Mouse (Mus musculus): ENCODE data around the gene Myh10. TPM values are rescaled to one million over a fixed set of nuclear protein-coding genes. Genes with fewer than 3 reads are reported as not detected.

Myh10 gene
- polyA plus RNA-seq, 1 experiment = 189 TPM

DNA sequence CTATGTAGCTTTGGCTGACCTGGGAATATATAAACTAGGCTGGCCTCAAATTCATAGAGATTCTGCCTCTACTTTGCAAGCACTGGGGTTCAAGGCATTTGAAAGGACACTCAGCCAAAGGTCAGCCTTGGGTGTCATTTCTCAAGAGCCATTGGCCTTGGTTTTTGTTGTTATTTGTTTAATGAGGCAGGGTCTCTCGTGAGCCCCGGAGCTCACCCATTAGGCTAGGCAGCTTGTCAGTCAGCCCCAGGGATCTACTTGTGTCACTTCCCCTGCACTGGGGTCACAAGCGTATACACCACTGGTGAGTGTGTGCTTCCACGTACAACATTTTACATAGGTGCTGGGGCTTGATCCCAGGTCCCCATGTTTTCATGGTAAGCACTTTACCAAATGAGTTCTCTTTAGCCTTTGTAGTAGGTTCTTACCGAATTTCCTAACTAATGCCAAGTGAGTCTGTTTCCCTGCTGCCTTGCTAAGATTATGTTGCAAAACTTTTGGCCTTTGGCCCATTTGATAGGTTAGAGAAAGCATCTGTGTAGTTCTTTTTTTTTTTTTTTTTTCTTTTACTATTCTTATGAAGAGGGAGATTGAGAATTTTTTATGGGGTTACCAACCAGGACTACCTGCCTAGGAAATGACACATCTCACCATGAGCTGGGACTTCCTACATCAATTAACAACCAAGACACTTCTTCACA lies 18.9 kb upstream of the Myh10 start:
- TF ChIP-seq CTCF (IDR thresholded peaks at IDR 0.05; ENCODE audit: borderline replicate concordance, extremely low read depth, insufficient read depth, insufficient read length) (no peak), POLR2A (IDR thresholded peaks at IDR 0.05; ENCODE audit: borderline replicate concordance, extremely low read depth, insufficient read depth, insufficient read length, poor library complexity, severe bottlenecking) (no peak)
- DNase-seq (ENCODE audit: low read depth) = no peak

DNA sequence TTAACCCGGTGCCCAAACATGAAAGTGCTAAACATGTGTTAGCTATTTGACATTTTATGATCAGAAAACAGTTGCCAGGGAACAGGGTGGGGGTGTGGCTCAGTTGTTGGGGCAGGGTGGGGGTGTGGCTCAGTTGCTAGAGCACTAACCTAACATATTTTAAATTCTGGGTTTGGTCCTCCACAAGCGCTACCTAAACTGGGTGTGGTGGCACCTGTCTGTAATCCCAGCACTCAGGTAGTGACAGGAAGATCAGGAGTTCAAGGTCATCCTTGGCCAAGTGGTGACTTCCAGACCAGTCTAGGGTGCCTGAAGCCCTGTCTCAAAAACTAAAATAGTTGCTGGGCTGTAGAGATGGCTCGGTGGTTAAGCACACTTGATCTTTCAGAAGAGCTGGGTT lies 17.3 kb upstream of the Myh10 start:
- TF ChIP-seq POLR2A (IDR thresholded peaks at IDR 0.05; ENCODE audit: borderline replicate concordance, extremely low read depth, insufficient read depth, insufficient read length, poor library complexity, severe bottlenecking) = no peak
- TF ChIP-seq CTCF (IDR thresholded peaks at IDR 0.05; ENCODE audit: borderline replicate concordance, extremely low read depth, insufficient read depth, insufficient read length) = no peak
- DNase-seq (ENCODE audit: low read depth) = no peak

DNA sequence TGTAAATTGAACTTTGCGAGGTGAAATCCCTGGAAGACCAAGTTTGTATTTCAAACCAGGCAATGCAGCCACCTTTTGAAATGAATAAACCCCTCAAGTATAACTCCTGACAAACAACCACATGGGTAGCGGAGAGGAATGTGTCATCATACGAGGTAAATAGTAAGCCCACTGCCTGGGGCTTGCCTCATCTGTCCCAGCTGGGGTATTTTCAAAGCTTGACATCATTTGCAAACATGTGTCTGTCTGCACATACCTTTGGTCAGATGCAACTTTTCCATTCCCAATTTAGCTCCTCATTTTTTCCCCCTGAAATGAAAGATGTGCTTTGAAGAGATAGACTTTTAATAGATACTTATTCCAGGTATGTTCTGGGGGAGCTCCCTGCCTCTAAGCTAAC lies 16.7 kb upstream of the Myh10 start:
- TF ChIP-seq CTCF (IDR thresholded peaks at IDR 0.05; ENCODE audit: borderline replicate concordance, extremely low read depth, insufficient read depth, insufficient read length) (no peak), POLR2A (IDR thresholded peaks at IDR 0.05; ENCODE audit: borderline replicate concordance, extremely low read depth, insufficient read depth, insufficient read length, poor library complexity, severe bottlenecking) (no peak)
- no peak for DNase-seq (ENCODE audit: low read depth)

DNA sequence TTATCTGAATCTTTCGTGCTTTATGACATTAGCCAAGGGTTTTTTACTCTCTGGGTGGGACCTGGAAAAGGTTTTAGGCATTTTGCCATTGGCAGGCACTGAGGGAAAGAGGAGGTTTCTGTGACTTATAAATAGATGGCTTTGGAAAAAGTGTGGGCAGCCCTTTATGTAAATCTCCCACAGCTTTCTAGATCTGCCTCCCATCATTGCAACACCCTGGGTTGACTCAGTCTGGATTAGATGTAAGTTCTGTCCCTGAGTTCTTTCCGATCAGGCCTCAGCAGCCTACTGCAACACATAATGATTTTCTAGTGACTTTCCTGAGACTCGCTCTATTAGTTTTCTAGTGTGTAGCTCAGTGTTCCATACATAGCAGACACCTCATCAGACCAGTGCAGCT lies 16.1 kb upstream of the Myh10 start:
- no peak for TF ChIP-seq CTCF (IDR thresholded peaks at IDR 0.05; ENCODE audit: borderline replicate concordance, extremely low read depth, insufficient read depth, insufficient read length)
- no peak for TF ChIP-seq POLR2A (IDR thresholded peaks at IDR 0.05; ENCODE audit: borderline replicate concordance, extremely low read depth, insufficient read depth, insufficient read length, poor library complexity, severe bottlenecking)
- DNase-seq (ENCODE audit: low read depth) = no peak

DNA sequence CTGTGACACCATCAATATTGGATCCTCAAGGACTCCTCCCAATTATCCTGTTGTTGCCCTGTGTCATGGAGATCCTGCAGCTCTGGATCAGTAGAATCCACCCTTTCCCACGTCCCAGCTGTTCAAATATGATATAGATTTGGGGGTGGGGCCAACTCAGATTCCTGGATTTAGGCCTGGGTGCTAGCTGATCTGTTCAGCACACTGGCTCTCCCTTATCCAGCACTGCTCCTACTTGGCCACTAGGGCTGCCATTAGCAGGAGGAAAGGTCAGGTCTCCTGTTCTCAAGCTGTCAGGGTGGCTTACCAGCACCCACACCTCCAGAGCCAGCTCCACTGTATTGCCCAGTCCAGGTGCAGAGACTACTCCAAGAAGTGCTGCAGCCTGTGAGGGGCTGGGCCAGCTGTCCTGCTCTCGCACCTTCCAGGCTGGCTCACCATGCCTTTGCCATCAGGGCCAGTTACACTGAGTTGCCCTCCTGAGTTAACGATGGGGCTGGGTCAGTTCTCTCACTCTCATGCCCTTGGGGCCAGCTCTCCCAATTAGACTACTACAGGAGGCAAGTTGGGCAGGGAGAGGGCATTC lies 10.0 kb upstream of the Myh10 start:
- TF ChIP-seq CTCF (IDR thresholded peaks at IDR 0.05; ENCODE audit: borderline replicate concordance, extremely low read depth, insufficient read depth, insufficient read length) (peak; percentile 36; the same call in 1 of the 2 replicates), POLR2A (IDR thresholded peaks at IDR 0.05; ENCODE audit: borderline replicate concordance, extremely low read depth, insufficient read depth, insufficient read length, poor library complexity, severe bottlenecking) (no peak)
- DNase-seq (ENCODE audit: low read depth) = no peak

DNA sequence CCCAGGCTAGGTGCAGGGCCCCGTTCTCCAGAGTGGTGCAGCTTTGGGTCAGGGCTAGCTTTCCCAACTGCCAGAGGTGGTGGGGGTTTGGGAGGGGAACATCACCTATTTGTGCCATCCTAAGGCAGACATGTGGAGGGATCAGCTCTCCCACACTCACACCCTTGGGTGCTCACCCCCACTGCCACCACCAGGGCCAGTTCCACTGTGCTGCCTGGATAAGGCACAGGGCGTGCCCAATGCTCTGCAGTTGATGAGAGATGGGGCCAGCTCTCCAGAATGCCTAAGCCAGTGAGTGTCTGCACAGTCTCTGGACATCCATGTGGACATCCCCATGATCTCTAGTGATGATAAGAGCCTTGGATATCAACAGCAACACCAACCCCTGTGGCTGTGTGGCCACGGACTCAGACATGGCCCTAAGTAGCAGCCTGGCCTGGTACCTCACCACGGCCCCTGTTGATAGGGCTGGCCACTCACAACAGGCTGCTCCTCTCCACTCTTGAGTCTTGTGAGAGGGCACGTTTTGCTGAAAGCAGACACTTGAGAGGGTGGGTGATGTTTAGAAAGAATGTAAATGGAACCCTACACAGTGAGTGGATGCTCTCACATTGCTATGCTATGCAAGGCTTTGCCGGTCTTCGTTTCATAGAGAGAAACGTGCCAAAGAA lies 9.1 kb upstream of the Myh10 start:
- DNase-seq (ENCODE audit: low read depth) = no peak

DNA sequence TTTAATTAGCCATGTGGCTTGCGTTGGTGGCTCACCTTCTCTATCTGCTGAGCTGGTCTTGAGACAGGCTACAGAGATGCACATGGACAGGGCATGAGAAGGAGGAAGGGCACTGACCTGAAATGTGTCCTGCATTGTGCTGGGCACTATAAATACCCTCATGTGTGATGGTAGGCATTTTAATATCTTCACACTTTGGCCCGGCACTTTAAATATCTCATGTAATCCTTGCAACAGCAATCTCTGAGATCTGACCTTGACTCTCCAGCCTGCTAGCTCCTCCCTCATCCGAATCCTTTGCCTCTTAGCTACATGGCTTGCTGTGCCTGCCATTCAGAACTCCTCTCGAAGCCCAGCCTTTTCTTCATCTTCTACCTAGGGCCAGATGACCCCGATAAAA lies 5.4 kb upstream of the Myh10 start:
- DNase-seq (ENCODE audit: low read depth) = no peak
- TF ChIP-seq POLR2A (IDR thresholded peaks at IDR 0.05; ENCODE audit: borderline replicate concordance, extremely low read depth, insufficient read depth, insufficient read length, poor library complexity, severe bottlenecking) (no peak), CTCF (IDR thresholded peaks at IDR 0.05; ENCODE audit: borderline replicate concordance, extremely low read depth, insufficient read depth, insufficient read length) (no peak)

More for the DNA sequence above, 9.1 kb upstream of the Myh10 start:
- TF ChIP-seq POLR2A (IDR thresholded peaks at IDR 0.05; ENCODE audit: borderline replicate concordance, extremely low read depth, insufficient read depth, insufficient read length, poor library complexity, severe bottlenecking) (no peak), CTCF (IDR thresholded peaks at IDR 0.05; ENCODE audit: borderline replicate concordance, extremely low read depth, insufficient read depth, insufficient read length) (no peak)

DNA sequence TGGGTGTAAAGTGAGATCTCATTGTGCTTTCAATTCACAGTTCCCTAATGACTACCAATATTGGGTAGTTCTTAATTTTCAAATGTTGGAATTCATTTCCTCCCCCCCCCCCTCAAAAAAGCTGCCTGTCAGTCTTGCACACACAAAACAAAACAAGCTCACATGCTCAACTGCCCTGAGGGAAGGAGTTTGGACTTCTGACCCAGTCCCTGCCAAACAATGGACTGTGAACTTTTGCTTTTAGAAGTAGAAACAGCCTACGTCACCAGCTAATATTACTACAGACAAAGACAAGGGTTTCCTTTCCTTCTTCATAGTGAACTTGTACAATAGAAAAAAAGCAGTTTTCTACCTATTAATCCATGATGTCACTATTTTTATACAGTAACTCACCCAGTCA lies 2.1 kb upstream of the Myh10 start:
- no peak for DNase-seq (ENCODE audit: low read depth)
- TF ChIP-seq POLR2A (IDR thresholded peaks at IDR 0.05; ENCODE audit: borderline replicate concordance, extremely low read depth, insufficient read depth, insufficient read length, poor library complexity, severe bottlenecking) (no peak), CTCF (IDR thresholded peaks at IDR 0.05; ENCODE audit: borderline replicate concordance, extremely low read depth, insufficient read depth, insufficient read length) (no peak)

DNA sequence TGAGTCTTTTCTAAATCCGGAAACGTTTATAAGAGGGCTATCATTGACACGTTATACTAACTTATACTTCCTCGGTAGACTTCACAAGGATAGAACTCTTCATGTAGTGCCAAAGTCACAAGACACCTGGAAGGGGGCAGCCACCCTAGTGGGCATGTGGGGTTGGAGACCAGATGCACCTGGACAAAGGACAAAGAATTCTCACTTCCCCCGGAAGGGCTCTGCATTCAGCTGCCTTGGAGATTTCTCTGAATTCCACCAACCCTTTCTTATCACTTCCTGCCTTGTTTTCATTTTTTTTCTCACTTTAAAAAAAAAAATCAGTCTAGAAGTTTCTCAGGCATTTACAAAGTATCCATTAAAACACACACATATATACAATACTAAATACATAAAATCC lies 894 bp upstream of the Myh10 start:
- no peak for TF ChIP-seq CTCF (IDR thresholded peaks at IDR 0.05; ENCODE audit: borderline replicate concordance, extremely low read depth, insufficient read depth, insufficient read length)
- TF ChIP-seq POLR2A (IDR thresholded peaks at IDR 0.05; ENCODE audit: borderline replicate concordance, extremely low read depth, insufficient read depth, insufficient read length, poor library complexity, severe bottlenecking) = no peak
- no peak for DNase-seq (ENCODE audit: low read depth)

DNA sequence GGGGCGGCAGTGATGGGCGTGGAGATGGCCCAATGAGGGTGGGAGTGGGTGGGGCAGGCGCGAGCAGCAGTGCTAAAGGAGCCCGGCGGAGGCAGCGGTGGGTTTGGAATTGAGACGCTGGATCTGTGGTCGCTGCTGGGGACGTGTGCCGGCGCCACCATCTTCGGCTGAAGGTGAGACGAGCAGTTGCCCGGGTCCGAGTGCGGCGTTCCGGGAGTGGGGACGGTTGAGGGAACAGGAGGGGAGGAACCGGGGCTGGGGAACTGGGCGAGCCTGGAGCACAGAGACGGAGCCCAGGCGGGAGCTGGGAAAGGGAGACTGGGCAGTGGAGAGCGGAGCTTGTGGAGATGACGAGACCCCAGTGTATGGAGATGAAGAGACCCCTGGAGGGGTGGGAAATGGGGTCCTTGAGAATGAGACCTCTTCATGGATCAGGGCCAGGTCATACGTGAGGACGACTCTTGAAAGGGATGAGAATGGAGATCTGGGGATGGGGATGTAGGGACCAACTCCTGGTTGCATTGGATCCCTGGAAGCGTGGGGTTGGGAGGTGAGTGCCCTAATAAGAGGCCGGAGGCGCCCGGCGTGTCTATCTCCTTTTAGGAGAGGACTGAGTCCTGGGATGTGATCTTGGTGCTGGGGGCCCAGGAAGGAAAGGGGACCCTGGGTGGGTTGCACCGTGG lies 792 bp downstream of the Myh10 start:
- TF ChIP-seq CTCF (IDR thresholded peaks at IDR 0.05; ENCODE audit: borderline replicate concordance, extremely low read depth, insufficient read depth, insufficient read length) (peak; percentile 36; the same call in 1 of the 2 replicates), POLR2A (IDR thresholded peaks at IDR 0.05; ENCODE audit: borderline replicate concordance, extremely low read depth, insufficient read depth, insufficient read length, poor library complexity, severe bottlenecking) (peak; percentile 71; the same call in 1 of the 2 replicates)
- DNase-seq (ENCODE audit: low read depth) = no peak

Data from brain, embryonic 14.5 days (tissue).